Mouse (Mus musculus) thymus, adult 2 months (tissue): ENCODE results near the gene Rhog.

Experiments
- CTCF ChIP-seq: fragments of 200-500 bp; IDR thresholded peaks from 2 replicates; pipeline ENCODE4 v1.5.1; 2012; ENCODE audit warnings: mild to moderate bottlenecking, control low read depth, low read length, moderate library complexity, borderline replicate concordance; ENCODE audit not compliant: control insufficient read depth, poor library complexity, insufficient read depth; ENCODE audit errors: extremely low read depth
- POLR2A ChIP-seq: fragments of 200-500 bp; IDR thresholded peaks from 2 replicates; pipeline ENCODE4 v1.6.1; 2012; ENCODE audit warnings: mild to moderate bottlenecking, low read length, control low read depth, moderate library complexity; ENCODE audit not compliant: control insufficient read depth, poor library complexity, insufficient read depth; ENCODE audit errors: extremely low read depth

- TF ChIP-seq POLR2A (no peak), CTCF (peak; percentile 50; the same call in 1 of the 2 replicates)
Measured at GRCm38 (mm10) chr7:102222830-102223556, 32.9 kb downstream of the Rhog start.
